Mouse (Mus musculus) C2C12 (cell line): ENCODE measurements around the gene Gm8947. TPM values are rescaled to one million over a fixed set of nuclear protein-coding genes. Genes with fewer than 3 reads are reported as not detected.
"Not testable (repeated sequence)": the region's sequence is repeated elsewhere in the genome, so short reads cannot be mapped to it uniquely, and the experiment has no call there.

Experiments used
- H3K27me3 ChIP-seq: one replicate; pipeline ENCODE4 v1.6.1; 2011; ENCODE audit not compliant: control insufficient read depth, insufficient read depth, insufficient read length
- H3K36me3 ChIP-seq: one replicate; pipeline ENCODE4 v1.6.1; 2011; ENCODE audit not compliant: control insufficient read depth, insufficient read depth
- H3K4me3 ChIP-seq: one replicate; pipeline ENCODE4 v1.5.1; 2011; ENCODE audit warnings: mild to moderate bottlenecking, control low read depth; ENCODE audit not compliant: poor library complexity, insufficient read depth, severe bottlenecking
- H3K79me2 ChIP-seq: one replicate; pipeline ENCODE4 v1.6.1; 2011; ENCODE audit not compliant: control insufficient read depth, insufficient read depth
- H3K79me3 ChIP-seq: one replicate; pipeline ENCODE4 v1.6.1; 2011; ENCODE audit warnings: low read depth, control low read depth
- H3ac ChIP-seq: one replicate; pipeline ENCODE3; 2011; ENCODE audit warnings: low read depth; ENCODE audit not compliant: control insufficient read depth, insufficient read length
- CEBPB ChIP-seq: IDR thresholded peaks from one replicate; pipeline ENCODE4 v1.6.1; 2011; ENCODE audit warnings: low read depth, mild to moderate bottlenecking, control low read depth, moderate library complexity
- CTCF ChIP-seq: IDR thresholded peaks from one replicate; pipeline ENCODE4 v1.5.1; 2011; ENCODE audit not compliant: control insufficient read depth, insufficient read depth, insufficient read length
- FOSL1 ChIP-seq: IDR thresholded peaks from one replicate; pipeline ENCODE4 v1.8.0; 2011; ENCODE audit warnings: mild to moderate bottlenecking, low read length; ENCODE audit not compliant: poor library complexity, insufficient read depth, severe bottlenecking
- MAX ChIP-seq: IDR thresholded peaks from one replicate; pipeline ENCODE4 v1.6.1; 2011; ENCODE audit warnings: mild to moderate bottlenecking, control low read depth
- MYOD1 ChIP-seq: IDR thresholded peaks from one replicate; pipeline ENCODE4 v1.6.1; 2011; ENCODE audit warnings: low read depth; ENCODE audit not compliant: control insufficient read depth, insufficient read length
- MYOG ChIP-seq: IDR thresholded peaks from one replicate; pipeline ENCODE4 v1.6.1; 2011; ENCODE audit not compliant: control insufficient read depth, insufficient read length; ENCODE audit errors: extremely low read depth
- USF1 ChIP-seq: IDR thresholded peaks from one replicate; pipeline ENCODE4 v1.6.1; 2011; ENCODE audit warnings: low read depth, mild to moderate bottlenecking, control low read depth, moderate library complexity
- polyA plus RNA-seq: library from polyadenylated mRNA; unstranded; fragments of >200 nt; fragmentation: generic; extraction: Trizol; gene quantifications from one replicate; pipeline ENCODE4 v1.2.1, GENCODE M21; 2012; ENCODE audit warnings: missing spikeins

Gm8947 gene
- polyA plus RNA-seq, 1 experiment, result 0.05 TPM

DNA sequence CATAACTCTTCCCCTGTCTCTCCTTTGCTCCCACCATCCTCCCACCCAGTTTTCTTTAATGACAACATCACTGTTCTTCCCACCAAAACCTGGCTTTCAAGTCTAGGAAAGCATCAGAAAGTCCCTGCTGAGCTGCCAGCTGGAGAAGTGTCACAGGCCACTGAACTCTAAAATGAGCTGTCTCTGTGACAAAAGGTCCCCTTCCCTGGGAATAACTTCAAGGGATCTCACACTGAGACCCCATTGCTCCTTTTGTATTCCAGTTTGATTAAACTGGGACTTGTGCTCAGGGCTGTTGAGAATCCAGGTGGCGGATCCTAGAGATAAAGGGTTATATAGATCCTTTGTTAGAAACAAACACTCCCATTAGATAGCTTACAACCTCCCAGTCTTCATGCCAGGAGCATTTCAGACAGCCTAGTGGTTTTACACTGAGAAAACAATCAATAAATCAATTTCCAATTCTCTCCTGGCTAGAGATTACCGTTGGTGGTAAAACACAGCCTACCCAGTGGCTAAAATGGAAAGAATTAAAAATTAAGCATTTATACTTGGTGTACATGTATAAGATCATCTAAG lies 13.6 kb upstream of the Gm8947 start:
- no peaks in the 10 kb centered on the region for H3K79me3 ChIP-seq
- H3ac ChIP-seq, result no peak overlapping the region
- H3K36me3 ChIP-seq, result no peaks in the 10 kb centered on the region
- no peaks in the 10 kb centered on the region for H3K79me2 ChIP-seq
- no peak overlapping the region for H3K4me3 ChIP-seq
- no peaks in the 10 kb centered on the region for H3K27me3 ChIP-seq
- TF ChIP-seq USF1 (no peak), MYOD1 (no peak), MAX (no peak), CTCF (no peak), MYOG (no peak), FOSL1 (no peak), CEBPB (no peak)

- Histone ChIP-seq H3K79me3 (no peaks in the 10 kb centered on the region), H3K4me3 (no peak overlapping the region), H3K36me3 (no peaks in the 10 kb centered on the region), H3K79me2 (no peaks in the 10 kb centered on the region), H3ac (no peak overlapping the region), H3K27me3 (no peaks in the 10 kb centered on the region)
- TF ChIP-seq MAX (no peak), MYOG (no peak), CEBPB (no peak), MYOD1 (no peak), FOSL1 (no peak), CTCF (no peak), USF1 (no peak)
Measured at GRCm38 (mm10) chr1:151180167-151180566, 12.0 kb upstream of the Gm8947 start.

DNA sequence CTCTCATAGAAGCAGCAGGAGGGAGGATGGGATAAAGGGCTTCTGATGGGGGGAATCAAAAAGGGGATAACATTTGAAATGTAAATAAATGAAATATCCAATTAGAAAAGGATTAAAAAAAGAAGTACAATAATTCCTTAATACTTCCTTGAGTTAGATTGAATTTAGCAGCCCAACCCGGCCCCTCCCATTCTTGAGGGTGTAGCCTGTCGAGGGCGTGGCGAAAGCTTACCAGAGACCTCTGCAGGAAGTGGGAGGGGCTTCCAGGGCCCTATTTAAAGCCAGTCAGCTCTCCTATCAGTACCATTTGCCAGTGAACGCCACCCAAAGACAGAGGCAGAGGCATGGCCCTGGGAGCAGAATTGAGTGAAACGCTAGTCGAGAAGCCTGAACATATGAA lies 9.9 kb upstream of the Gm8947 start, which contains the start of gene Gm47985:
TSS of gene Gm47985 (plus strand) at position 272 of the 400 bp plus-strand sequence.
- H3ac ChIP-seq, H3K4me3 ChIP-seq, H3K27me3 ChIP-seq, H3K79me3 ChIP-seq, H3K36me3 ChIP-seq, H3K79me2 ChIP-seq: not testable (repeated sequence)

GRCm38 (mm10) chr1:151186186-151186585 lies 6.0 kb upstream of the Gm8947 start:
- not testable (repeated sequence) for H3K4me3 ChIP-seq, H3K79me2 ChIP-seq, H3ac ChIP-seq, H3K36me3 ChIP-seq, H3K79me3 ChIP-seq, H3K27me3 ChIP-seq

DNA sequence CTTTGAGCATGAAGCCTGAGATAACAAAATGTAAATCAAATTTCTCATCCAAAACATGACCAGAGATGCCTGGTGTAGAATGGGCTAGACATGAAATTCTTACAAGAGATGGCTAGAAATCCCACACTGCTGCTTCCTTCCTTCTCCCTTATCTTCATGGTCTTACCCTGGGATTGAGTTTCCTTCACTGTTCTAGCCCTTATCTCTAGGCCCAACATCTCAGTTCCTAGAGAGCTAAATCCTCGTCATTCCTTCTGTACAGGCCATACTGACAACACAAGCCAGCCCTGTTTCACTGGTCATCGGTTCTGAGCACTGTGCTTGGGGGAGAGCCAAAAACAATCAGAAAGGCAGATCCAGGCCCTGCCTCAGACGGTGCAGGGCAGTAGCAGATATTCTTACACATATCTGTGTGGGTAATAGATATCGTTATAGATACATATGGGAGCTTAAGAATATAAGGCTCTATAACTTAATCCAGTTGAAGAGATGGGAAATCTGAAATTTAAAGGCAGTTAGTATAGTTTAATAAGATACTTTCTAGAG lies 5.2 kb upstream of the Gm8947 start:
- not testable (repeated sequence) for H3ac ChIP-seq, H3K27me3 ChIP-seq, H3K4me3 ChIP-seq, H3K36me3 ChIP-seq, H3K79me2 ChIP-seq, H3K79me3 ChIP-seq

GRCm38 (mm10) chr1:151188469-151188868 lies 3.7 kb upstream of the Gm8947 start:
- Histone ChIP-seq H3ac (no peak overlapping the region), H3K27me3 (no peaks in the 10 kb centered on the region), H3K4me3 (no peak overlapping the region), H3K79me3 (no peaks in the 10 kb centered on the region), H3K79me2 (no peaks in the 10 kb centered on the region), H3K36me3 (no peaks in the 10 kb centered on the region)
- no peak for TF ChIP-seq MYOD1
- no peak for TF ChIP-seq CEBPB

- not testable (repeated sequence) for H3K27me3 ChIP-seq, H3K79me2 ChIP-seq, H3ac ChIP-seq, H3K79me3 ChIP-seq, H3K4me3 ChIP-seq, H3K36me3 ChIP-seq
Measured at GRCm38 (mm10) chr1:151192739-151193138, 563 bp downstream of the Gm8947 start.

DNA sequence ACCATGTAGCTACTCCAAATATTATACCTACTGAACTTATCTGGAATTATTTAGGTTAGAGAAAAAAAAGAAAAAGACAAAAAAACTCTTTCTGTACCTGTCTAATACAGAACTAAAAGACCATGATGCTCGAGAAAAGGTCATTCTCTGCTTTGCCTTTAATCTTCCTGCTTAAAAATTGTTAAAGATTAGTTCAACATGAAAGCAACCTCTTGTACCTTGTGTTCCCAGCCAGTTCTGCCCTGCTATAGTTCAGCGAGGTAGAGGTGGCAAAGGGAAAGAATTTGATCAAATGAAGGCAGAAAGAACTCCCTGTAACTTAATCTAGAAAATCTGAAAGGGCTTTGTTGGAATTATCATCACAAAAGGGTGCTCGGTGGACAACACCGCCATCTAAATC lies 3.8 kb downstream of the Gm8947 start:
- H3ac ChIP-seq, H3K4me3 ChIP-seq, H3K27me3 ChIP-seq, H3K79me3 ChIP-seq, H3K36me3 ChIP-seq, H3K79me2 ChIP-seq: not testable (repeated sequence)

- not testable (repeated sequence) for H3ac ChIP-seq, H3K27me3 ChIP-seq, H3K4me3 ChIP-seq, H3K79me3 ChIP-seq, H3K36me3 ChIP-seq, H3K79me2 ChIP-seq
Measured at GRCm38 (mm10) chr1:151196690-151197089, 4.5 kb downstream of the Gm8947 start.

DNA sequence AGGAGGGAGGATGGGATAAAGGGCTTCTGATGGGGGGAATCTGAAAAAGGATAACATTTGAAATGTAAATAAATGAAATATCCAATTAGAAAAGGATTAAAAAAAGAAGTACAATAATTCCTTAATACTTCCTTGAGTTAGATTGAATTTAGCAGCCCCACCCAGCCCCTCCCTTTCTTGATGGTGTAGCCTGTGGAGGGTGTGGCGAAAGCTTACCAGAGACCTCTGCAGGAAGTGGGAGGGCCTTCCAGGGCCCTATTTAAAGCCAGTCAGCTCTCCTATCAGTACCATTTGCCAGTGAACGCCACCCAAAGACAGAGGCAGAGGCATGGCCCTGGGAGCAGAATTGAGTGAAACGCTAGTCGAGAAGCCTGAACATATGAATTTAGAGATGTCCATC lies 5.9 kb downstream of the Gm8947 start, which contains the start of gene Gm47995:
TSS of gene Gm47995 (plus strand) at position 329 of the 400 bp plus-strand sequence.
- not testable (repeated sequence) for H3K79me3 ChIP-seq, H3ac ChIP-seq, H3K79me2 ChIP-seq, H3K4me3 ChIP-seq, H3K27me3 ChIP-seq, H3K36me3 ChIP-seq
